Mouse (Mus musculus) megakaryocyte progenitor cell, adult 5-6 weeks (primary cell): ENCODE data around the gene Adgrl1. TPM values are rescaled to one million over a fixed set of nuclear protein-coding genes. Genes with fewer than 3 reads are reported as not detected.
A peak's percentile ranks its signal among the peaks of the same experiment; 100 is the strongest.
"Not testable (repeated sequence)": the region's sequence is repeated elsewhere in the genome, so short reads cannot be mapped to it uniquely, and the experiment has no call there.

ENCODE experiments used
- ATAC-seq: replicated peaks from 2 replicates; pipeline ENCODE4 v1.8.0; 2016; ENCODE audit warnings: mild to moderate bottlenecking, moderate TSS enrichment, inconsistent platforms; ENCODE audit not compliant: poor library complexity
- total RNA-seq, 2 experiments: library from RNA; stranded (forward) in 1 of 2; stranded (reverse) in 1 of 2; fragments of 157-497, 149-512 nt in 1 of 2; fragments of 200-1000 nt in 1 of 2; gene quantifications; 2 replicates each; pipeline versions ENCODE4 v1.2.3 to v1.2.4; 2015 to 2017

Gene Adgrl1
- total RNA-seq, 2 experiments from 2014 or later, result 2.4 to 2.9 TPM

DNA sequence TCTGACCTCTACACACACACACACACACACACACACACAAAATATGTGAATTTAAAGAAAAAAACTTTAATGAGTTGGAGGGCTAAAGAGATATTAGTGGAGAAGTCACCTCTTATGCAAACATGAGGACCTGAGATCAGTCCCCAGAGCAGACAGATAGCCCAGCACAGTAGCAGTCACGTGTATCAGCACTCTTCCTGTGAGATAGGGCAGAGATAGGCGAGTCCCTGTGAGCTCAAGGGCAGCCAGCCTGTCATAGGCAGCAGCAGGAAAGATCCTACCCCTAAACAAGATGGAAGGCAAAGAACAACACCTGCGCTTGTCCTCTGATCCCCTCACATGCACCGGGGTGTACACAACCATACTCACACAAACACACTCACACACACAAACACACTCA, 82.5 kb downstream of the Adgrl1 start:
- ATAC-seq, result peak; percentile 89

DNA sequence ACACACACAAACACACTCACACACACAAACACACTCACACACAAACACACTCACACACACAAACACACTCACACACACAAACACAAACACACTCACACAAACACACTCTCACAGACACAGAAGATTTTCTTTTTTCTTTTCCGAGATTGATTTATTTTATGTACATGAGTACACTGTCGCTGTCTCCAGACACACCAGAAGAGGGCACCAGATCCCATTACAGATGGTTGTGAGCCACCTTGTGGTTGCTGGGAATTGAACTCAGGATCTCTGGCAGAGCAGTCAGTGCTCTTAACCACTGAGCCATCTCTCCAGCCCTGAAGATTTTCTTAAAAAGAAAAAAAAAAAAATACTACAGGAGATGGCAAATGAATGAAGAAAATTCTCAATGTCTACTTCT, 83.3 kb downstream of the Adgrl1 start:
- ATAC-seq, result not testable (repeated sequence)

DNA sequence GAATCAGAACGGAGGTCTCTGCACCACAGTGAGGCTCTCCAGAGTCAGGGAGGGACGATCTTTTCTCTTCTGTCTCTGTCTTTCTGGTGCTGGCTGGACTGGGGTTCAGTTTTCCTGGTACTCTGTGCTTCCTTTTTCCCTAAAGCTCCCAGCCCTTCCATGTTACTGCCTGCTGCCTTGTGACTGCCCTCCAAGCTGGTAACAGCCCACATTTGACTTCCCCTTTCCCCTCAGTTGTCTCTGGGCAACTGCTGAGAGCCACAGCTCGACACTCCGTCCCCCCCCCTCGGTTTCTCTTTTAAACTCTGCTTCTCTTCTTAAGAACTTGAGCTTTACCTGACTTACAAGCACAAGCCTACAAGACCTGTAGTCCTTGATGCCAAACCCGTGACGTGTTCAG, 89.3 kb downstream of the Adgrl1 start:
- ATAC-seq, result peak; percentile 81

DNA sequence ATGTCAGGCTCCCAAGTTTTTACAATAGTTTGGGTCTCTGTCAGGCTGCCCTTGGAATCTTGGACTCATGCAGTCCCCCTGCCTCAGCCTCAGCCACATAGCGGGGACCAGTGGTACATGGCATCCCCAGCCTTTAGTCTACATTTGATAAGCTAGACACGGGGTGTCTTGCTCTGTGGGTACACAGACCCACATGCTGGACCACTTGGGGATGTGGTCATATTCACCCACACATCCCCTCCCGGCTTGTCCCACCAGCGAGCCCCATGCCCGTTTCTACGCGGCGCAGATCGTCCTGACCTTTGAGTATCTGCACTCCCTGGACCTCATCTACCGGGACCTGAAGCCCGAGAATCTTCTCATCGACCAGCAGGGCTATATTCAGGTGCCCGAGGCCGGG, 90.3 kb downstream of the Adgrl1 start:
- no peak for ATAC-seq

Other genes starting within 250 kb of the Adgrl1 start
- gene Gipc1, start 247.4 kb upstream of the Adgrl1 start, total RNA-seq (2015), result 14.7 and 19.0 TPM in 2 replicates
- gene Gipc1, start 247.4 kb upstream of the Adgrl1 start, total RNA-seq (2017), result 14.3 and 17.8 TPM in 2 replicates
- gene Ptger1, start 233.4 kb upstream of the Adgrl1 start, total RNA-seq (2015), result 0.10 TPM in 1 of 2 replicates, not detected in the other
- gene Ptger1, start 233.4 kb upstream of the Adgrl1 start, total RNA-seq (2017), result 0.87 and 1.6 TPM in 2 replicates
- 31.5 and 31.6 TPM in 2 replicates for gene Pkn1, start 200.9 kb upstream of the Adgrl1 start, total RNA-seq (2015)
- 62.5 and 78.8 TPM in 2 replicates for gene Pkn1, start 200.9 kb upstream of the Adgrl1 start, total RNA-seq (2017)
- 119 and 139 TPM in 2 replicates for gene Ddx39, start 184.9 kb upstream of the Adgrl1 start, total RNA-seq (2015)
- 121 and 131 TPM in 2 replicates for gene Ddx39, start 184.9 kb upstream of the Adgrl1 start, total RNA-seq (2017)
- 27.1 and 29.1 TPM in 2 replicates for gene Adgre5, start 158.8 kb upstream of the Adgrl1 start, total RNA-seq (2015)
- 19.8 and 30.2 TPM in 2 replicates for gene Adgre5, start 158.8 kb upstream of the Adgrl1 start, total RNA-seq (2017)
- not detected in 2 replicates for gene Gm10644, start 55.1 kb downstream of the Adgrl1 start, total RNA-seq (2015)
- gene Gm10644, start 55.1 kb downstream of the Adgrl1 start, total RNA-seq (2017), result 0.46 TPM in 1 of 2 replicates, not detected in the other
- 40.3 and 51.0 TPM in 2 replicates for gene Asf1b, start 55.4 kb downstream of the Adgrl1 start, total RNA-seq (2015)
- 32.5 and 38.1 TPM in 2 replicates for gene Asf1b, start 55.4 kb downstream of the Adgrl1 start, total RNA-seq (2017)
- 23.8 and 24.8 TPM in 2 replicates for gene Prkaca, start 72.9 kb downstream of the Adgrl1 start, total RNA-seq (2015)
- gene Prkaca, start 72.9 kb downstream of the Adgrl1 start, total RNA-seq (2017), result 22.4 and 24.0 TPM in 2 replicates
- gene Samd1, start 97.6 kb downstream of the Adgrl1 start, total RNA-seq (2015), result 54.3 and 64.6 TPM in 2 replicates
- gene Samd1, start 97.6 kb downstream of the Adgrl1 start, total RNA-seq (2017), result 45.7 and 57.0 TPM in 2 replicates
- 0.67 TPM in 1 of 2 replicates, not detected in the other for gene 1700067K01Rik, start 101.4 kb downstream of the Adgrl1 start, total RNA-seq (2015)
- 0.37 and 2.0 TPM in 2 replicates for gene 1700067K01Rik, start 101.4 kb downstream of the Adgrl1 start, total RNA-seq (2017)
- not detected in 2 replicates for gene 2210011C24Rik, start 112.1 kb downstream of the Adgrl1 start, total RNA-seq (2015)
- not detected in 2 replicates for gene 2210011C24Rik, start 112.1 kb downstream of the Adgrl1 start, total RNA-seq (2017)
- gene Palm3, start 121.4 kb downstream of the Adgrl1 start, total RNA-seq (2015), result not detected in 2 replicates
- not detected in 2 replicates for gene Palm3, start 121.4 kb downstream of the Adgrl1 start, total RNA-seq (2017)
- 0.85 and 1.9 TPM in 2 replicates for gene Il27ra, start 142.5 kb downstream of the Adgrl1 start, total RNA-seq (2015)
- 1.9 TPM in 2 replicates for gene Il27ra, start 142.5 kb downstream of the Adgrl1 start, total RNA-seq (2017)
- gene Rln3, start 144.9 kb downstream of the Adgrl1 start, total RNA-seq (2015), result not detected in 2 replicates
- gene Rln3, start 144.9 kb downstream of the Adgrl1 start, total RNA-seq (2017), result not detected in 2 replicates
- 1.9 and 2.0 TPM in 2 replicates for gene Gm10643, start 165.0 kb downstream of the Adgrl1 start, total RNA-seq (2015)
- 1.5 and 1.6 TPM in 2 replicates for gene Gm10643, start 165.0 kb downstream of the Adgrl1 start, total RNA-seq (2017)
- 7.9 and 9.5 TPM in 2 replicates for gene Rfx1, start 166.7 kb downstream of the Adgrl1 start, total RNA-seq (2015)
- gene Rfx1, start 166.7 kb downstream of the Adgrl1 start, total RNA-seq (2017), result 2.5 and 3.2 TPM in 2 replicates
- 13.2 and 14.3 TPM in 2 replicates for gene Dcaf15, start 204.7 kb downstream of the Adgrl1 start, total RNA-seq (2015)
- 20.5 and 22.0 TPM in 2 replicates for gene Dcaf15, start 204.7 kb downstream of the Adgrl1 start, total RNA-seq (2017)
- 0.05 TPM in 1 of 2 replicates, not detected in the other for gene Podnl1, start 225.9 kb downstream of the Adgrl1 start, total RNA-seq (2015)
- 0.54 TPM in 1 of 2 replicates, not detected in the other for gene Podnl1, start 225.9 kb downstream of the Adgrl1 start, total RNA-seq (2017)
- 7.3 and 8.0 TPM in 2 replicates for gene Cc2d1a, start 247.8 kb downstream of the Adgrl1 start, total RNA-seq (2015)
- 5.7 and 8.0 TPM in 2 replicates for gene Cc2d1a, start 247.8 kb downstream of the Adgrl1 start, total RNA-seq (2017)
- 0.17 and 0.32 TPM in 2 replicates for gene 4930432K21Rik, start 247.9 kb downstream of the Adgrl1 start, total RNA-seq (2015)
- gene 4930432K21Rik, start 247.9 kb downstream of the Adgrl1 start, total RNA-seq (2017), result 2.1 and 2.2 TPM in 2 replicates